Mouse (Mus musculus): ENCODE results near the gene Gopc. TPM values are rescaled to one million over a fixed set of nuclear protein-coding genes. Genes with fewer than 3 reads are reported as not detected.
"Not testable (repeated sequence)": the region's sequence is repeated elsewhere in the genome, so short reads cannot be mapped to it uniquely, and the experiment has no call there.

Gopc gene
- polyA plus RNA-seq, 1 experiment from 2014 or later, result 26.5 TPM

DNA sequence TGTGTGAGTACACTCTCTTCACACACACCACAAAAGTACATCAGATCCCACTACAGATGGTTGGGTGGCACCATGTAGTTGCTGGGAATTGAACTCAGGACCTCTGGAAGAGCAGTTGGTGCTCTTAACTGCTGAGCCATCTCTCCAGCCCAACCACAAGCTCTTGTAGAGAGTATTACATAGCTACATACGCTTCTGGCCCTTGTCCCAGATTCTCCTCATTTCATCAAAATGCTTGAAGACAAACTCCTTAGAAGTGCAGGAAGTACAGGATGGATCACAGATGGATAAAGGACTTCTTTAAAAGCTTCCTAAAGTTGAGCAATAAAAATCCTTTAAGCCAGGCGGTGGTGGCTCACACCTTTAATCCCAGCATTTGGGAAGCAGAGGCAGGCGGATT, 60.0 kb downstream of the Gopc start:
- Histone ChIP-seq H3K4me3 (no peak overlapping the region), H3K36me3 (replicated peaks) (no peaks in the 10 kb centered on the region; the same call in 1 of the 2 replicates), H3K9ac (no peak overlapping the region), H3K27me3 (replicated peaks) (no peaks in the 10 kb centered on the region), H3K9me3 (no peaks in the 10 kb centered on the region), H3K4me2 (no peak overlapping the region), H3K27ac (no peak overlapping the region), H3K4me1 (no peaks in the 10 kb centered on the region)
- no peak for ATAC-seq (replicated peaks)
- WGBS, result 91% methylated on average over 3 of the region's 3 CpGs

DNA sequence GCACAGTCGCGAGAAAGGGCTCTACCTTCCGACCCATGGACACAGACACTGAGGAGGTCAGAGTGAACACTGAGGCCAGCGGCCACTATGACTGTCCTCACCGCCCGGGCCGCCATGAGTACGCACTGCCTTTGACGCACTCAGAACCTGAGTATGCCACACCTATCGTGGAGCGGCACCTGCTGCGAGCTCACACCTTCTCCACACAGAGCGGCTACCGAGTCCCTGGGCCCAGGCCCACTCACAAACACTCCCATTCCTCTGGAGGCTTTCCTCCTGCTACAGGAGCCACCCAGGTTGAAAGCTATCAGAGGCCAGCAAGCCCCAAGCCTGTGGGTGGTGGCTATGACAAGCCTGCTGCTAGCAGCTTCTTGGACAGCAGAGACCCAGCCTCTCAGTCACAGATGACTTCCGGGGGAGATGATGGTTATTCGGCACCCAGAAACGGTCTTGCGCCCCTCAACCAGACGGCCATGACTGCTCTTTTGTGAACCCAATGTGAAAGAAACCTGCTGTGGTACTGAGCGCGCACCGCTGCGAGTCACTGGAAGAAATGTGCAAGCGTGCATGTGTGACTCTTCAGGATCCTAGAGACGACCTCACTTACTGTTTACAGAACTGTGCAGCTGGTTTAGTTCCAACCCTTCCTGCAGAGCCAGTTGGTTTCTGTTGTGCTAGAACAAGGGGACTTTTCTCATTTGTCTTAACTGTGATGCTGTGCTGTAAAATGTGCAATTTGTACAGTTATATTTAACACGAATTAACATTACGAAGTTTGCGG, 62.2 kb downstream of the Gopc start:
- H3K4me2 ChIP-seq, result no peak overlapping the region
- H3K9me3 ChIP-seq, result no peaks in the 10 kb centered on the region
- no peak overlapping the region for H3K4me3 ChIP-seq
- H3K36me3 ChIP-seq (replicated peaks), result no peaks in the 10 kb centered on the region; the same call in 1 of the 2 replicates
- no peak overlapping the region for H3K27ac ChIP-seq
- H3K9ac ChIP-seq, result no peak overlapping the region
- no peak for ATAC-seq (replicated peaks)
- no peaks in the 10 kb centered on the region for H3K4me1 ChIP-seq
- 95% methylated on average over 28 of the region's 28 CpGs for WGBS
- no peaks in the 10 kb centered on the region for H3K27me3 ChIP-seq (replicated peaks)

DNA sequence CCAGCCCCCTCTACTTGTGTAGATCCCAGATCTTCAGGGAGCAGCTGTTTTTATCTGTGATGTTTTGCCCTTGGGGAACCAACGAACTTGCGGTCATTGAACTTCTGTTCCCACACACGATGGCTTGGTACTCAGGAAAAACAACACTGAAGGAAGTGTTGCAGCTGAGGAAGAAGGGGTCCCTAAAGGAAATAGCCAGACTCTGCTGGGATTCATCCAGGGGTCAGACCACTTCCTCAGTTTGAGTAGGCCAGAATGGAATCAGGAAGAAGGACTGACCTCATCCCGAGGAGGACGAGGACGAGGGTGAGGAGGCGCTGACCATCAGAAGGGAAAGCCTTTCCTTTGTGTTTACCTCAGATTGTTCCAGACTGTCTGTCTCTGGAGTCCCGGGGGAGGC, 72.7 kb downstream of the Gopc start:
- Histone ChIP-seq H3K4me2 (no peak overlapping the region), H3K27me3 (replicated peaks) (no peaks in the 10 kb centered on the region), H3K9me3 (no peaks in the 10 kb centered on the region), H3K27ac (no peak overlapping the region), H3K36me3 (replicated peaks) (no peaks in the 10 kb centered on the region), H3K9ac (no peak overlapping the region), H3K4me3 (no peak overlapping the region), H3K4me1 (no peaks in the 10 kb centered on the region)
- no peak for ATAC-seq (replicated peaks)
- 86% methylated on average over 8 of the region's 8 CpGs for WGBS

DNA sequence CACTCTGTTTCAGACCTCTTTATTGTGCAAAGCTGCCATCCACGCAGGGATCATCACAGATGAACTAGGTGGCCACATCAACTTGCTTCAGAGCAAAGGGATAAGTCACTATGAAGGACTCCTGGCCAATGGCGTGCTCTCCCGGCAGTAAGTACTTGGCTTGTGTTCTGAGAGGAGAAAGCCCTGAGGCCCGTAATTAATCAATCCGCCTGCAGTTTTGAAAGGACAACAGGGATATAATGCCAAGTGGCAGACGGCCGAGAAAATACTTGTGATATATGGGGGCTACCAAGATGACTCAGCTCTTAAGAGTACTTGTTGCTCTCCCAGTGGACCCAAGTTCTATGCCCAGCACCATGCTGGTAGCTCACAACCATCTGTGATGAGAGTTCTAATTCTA, 77.3 kb downstream of the Gopc start:
- WGBS, result 78% methylated on average over 7 of the region's 7 CpGs

DNA sequence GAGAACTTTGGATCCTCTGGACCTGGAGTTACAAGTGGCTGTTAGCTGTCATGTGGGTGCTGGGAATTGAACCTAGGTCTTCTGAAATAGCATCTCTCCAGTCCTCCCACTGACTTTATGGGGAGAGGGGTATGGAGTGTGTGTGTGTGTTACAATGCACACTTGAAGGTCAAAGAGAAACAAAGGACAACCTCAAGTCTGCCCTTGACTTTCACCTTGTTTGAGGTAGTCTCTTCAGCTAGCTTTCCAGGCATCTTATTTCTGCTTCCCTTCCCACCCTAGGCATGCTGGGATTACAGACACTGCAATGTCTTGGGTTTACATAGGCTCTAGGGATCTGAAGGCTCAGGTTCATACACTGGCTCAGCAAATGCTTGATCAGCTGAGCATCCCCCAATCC, 79.7 kb downstream of the Gopc start:
- Histone ChIP-seq H3K4me2 (no peak overlapping the region), H3K27me3 (replicated peaks) (no peaks in the 10 kb centered on the region), H3K27ac (no peak overlapping the region), H3K4me3 (no peak overlapping the region), H3K9me3 (no peaks in the 10 kb centered on the region), H3K4me1 (no peaks in the 10 kb centered on the region), H3K9ac (no peak overlapping the region), H3K36me3 (replicated peaks) (no peaks in the 10 kb centered on the region)
- ATAC-seq (replicated peaks), result no peak

More for the DNA sequence above, 77.3 kb downstream of the Gopc start:
- Histone ChIP-seq H3K4me1 (no peaks in the 10 kb centered on the region), H3K4me2 (no peak overlapping the region), H3K9ac (no peak overlapping the region), H3K27me3 (replicated peaks) (no peaks in the 10 kb centered on the region), H3K4me3 (no peak overlapping the region), H3K27ac (no peak overlapping the region), H3K36me3 (replicated peaks) (no peaks in the 10 kb centered on the region), H3K9me3 (no peaks in the 10 kb centered on the region)
- ATAC-seq (replicated peaks), result no peak

DNA sequence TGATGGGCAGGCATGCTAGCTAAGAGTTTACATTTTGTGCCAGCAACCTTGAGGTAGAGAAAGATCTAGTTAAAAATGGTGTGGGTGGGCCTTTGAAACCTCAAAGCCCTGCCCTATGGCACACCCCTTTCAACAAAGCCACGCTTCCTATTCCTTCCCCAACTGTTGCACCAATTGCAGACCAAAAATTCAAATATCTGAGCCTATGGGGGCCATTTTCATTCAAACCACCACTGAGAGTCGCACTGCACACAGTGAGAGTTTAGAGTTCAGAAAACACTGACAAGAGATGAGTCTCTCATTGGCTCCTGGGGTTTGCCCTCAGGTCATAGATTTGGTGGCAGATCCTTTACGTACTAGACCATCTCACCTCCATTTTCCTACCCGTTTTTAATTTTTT, 80.2 kb downstream of the Gopc start:
- 96% methylated on average over 4 of the region's 4 CpGs for WGBS
- Histone ChIP-seq H3K4me3 (no peak overlapping the region), H3K27me3 (replicated peaks) (no peaks in the 10 kb centered on the region), H3K9me3 (no peaks in the 10 kb centered on the region), H3K27ac (no peak overlapping the region), H3K36me3 (replicated peaks) (no peaks in the 10 kb centered on the region), H3K4me2 (no peak overlapping the region), H3K4me1 (no peaks in the 10 kb centered on the region), H3K9ac (no peak overlapping the region)
- ATAC-seq (replicated peaks), result no peak

DNA sequence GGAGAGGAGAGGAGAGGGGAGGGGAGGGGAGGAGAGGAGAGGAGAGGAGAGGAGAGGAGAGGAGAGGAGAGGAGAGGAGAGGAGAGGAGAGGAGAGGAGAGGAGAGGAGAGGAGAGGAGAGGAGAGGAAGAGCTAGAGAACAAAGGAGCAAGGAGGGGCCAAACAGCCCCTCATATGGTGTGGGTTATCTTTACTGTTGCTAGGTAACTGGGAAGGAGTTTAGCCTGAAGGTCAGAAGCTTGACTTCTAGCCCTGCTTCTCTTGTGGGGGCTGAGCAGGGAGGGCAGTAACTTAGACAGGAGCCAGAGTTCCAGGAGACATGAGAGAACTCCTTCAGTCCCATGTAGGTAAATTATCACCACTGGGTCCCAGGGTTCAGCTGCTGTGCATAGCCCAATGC, 83.4 kb downstream of the Gopc start:
- H3K9ac ChIP-seq; H3K4me1 ChIP-seq; H3K4me2 ChIP-seq; H3K4me3 ChIP-seq; H3K36me3 ChIP-seq (replicated peaks); H3K27me3 ChIP-seq (replicated peaks); H3K27ac ChIP-seq; ATAC-seq (replicated peaks); H3K9me3 ChIP-seq: not testable (repeated sequence)

DNA sequence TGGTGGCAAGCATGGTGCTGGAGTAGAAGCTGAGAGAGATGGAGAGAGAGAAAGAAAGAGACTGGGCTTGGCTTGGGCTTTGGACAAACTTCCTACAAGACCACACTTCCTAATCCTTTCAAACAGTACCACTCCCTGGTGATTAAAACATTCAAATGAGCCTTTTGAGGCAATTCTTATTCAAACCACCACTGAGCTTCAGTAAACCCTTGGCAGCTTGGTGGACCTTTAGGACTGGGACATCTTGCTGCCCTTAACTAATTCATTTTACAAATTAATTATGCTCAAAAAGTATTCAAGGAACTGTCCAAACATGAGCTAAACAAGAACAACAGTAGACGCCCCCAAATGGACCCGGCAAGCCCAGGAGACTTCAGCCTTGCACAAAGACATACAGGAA, 86.0 kb downstream of the Gopc start:
- Histone ChIP-seq H3K27ac (no peak overlapping the region), H3K9ac (no peak overlapping the region), H3K4me3 (no peak overlapping the region), H3K36me3 (replicated peaks) (no peaks in the 10 kb centered on the region), H3K27me3 (replicated peaks) (no peaks in the 10 kb centered on the region), H3K4me1 (no peaks in the 10 kb centered on the region), H3K4me2 (no peak overlapping the region), H3K9me3 (no peaks in the 10 kb centered on the region)
- ATAC-seq (replicated peaks), result no peak
- WGBS, result 86% methylated on average over 2 of the region's 2 CpGs

DNA sequence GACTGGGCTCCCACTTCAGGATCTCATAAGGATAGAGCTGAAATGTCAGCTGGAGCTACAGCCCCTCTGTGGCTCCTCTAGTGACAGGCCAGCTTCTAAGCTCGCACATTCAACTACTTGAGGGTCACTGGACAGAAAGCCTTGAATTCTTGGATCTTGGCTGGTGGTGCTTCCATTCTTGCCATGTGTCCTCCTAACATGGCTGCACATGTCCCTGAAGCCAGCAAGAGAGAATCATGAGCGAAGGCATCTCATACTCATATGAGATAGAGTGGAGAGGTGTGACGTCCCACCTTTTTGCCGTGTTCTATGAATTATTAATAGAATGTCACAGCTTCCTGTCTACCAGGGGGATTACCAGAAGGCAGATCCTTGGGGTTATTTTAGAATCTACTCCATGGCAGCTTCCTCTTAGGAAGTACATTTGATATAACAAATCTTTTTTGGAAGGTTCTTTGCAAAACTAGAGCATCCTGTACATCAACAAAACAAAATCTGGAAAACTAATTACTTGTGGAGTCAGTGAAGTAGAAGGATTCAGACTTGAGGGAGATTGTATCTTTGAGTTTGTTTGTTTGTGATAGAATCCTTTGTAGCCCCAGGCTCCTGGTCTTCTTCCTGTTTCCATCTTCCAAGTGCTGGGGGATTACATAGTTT, 87.9 kb downstream of the Gopc start:
- H3K9me3 ChIP-seq, result no peaks in the 10 kb centered on the region
- H3K4me2 ChIP-seq, result no peak overlapping the region
- H3K4me3 ChIP-seq, result no peak overlapping the region
- H3K4me1 ChIP-seq, result no peaks in the 10 kb centered on the region
- H3K9ac ChIP-seq, result no peak overlapping the region
- no peaks in the 10 kb centered on the region for H3K36me3 ChIP-seq (replicated peaks)
- H3K27ac ChIP-seq, result no peak overlapping the region
- H3K27me3 ChIP-seq (replicated peaks), result no peaks in the 10 kb centered on the region
- ATAC-seq (replicated peaks), result no peak
- WGBS, result 87% methylated on average over 4 of the region's 4 CpGs

DNA sequence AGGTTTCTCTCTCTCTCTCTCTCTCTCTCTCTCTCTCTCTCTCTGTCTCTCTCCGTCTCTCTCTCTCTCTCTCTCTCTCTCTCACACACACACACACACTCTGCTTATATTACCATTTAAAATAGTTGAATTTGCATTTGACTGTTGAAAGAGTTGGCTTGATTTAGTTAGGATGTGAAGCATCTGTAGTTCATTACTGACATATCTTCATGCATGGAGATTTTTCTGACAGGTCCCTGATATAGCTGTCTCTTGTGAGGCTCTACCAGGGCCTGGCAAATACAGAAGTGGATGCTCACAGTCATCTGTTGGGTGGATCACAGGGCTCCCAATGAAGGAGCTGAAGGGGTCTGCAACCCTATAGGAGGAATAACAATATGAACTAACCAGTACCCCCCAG, 89.5 kb downstream of the Gopc start:
- not testable (repeated sequence) for H3K9me3 ChIP-seq; H3K4me2 ChIP-seq; H3K4me1 ChIP-seq; H3K27ac ChIP-seq; H3K4me3 ChIP-seq; H3K9ac ChIP-seq; H3K27me3 ChIP-seq (replicated peaks); H3K36me3 ChIP-seq (replicated peaks)
- ATAC-seq (replicated peaks), result 0 out of 2 replicates have a peak, but pooled peaks have one; percentile 48
- 53% methylated on average over 1 of the region's 1 CpGs for WGBS

DNA sequence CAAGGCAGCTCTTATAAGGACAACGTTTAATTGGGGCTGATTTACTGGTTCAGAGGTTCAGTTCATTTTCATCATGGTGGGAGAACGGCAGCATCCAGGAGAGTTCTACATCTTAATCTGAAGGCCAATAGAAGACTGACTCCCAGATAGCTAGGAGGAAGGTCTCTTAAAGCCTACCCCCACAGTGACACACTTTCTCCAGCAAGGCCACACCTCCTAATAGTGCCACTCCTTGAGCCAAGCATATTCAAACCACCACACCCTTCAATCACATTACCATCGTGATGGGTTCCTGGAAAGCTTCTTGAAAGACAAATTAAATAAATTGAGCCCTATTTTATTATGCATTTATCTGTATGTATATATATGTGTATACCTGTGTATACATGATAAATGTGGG, 92.7 kb downstream of the Gopc start:
- no peak for ATAC-seq (replicated peaks)

DNA sequence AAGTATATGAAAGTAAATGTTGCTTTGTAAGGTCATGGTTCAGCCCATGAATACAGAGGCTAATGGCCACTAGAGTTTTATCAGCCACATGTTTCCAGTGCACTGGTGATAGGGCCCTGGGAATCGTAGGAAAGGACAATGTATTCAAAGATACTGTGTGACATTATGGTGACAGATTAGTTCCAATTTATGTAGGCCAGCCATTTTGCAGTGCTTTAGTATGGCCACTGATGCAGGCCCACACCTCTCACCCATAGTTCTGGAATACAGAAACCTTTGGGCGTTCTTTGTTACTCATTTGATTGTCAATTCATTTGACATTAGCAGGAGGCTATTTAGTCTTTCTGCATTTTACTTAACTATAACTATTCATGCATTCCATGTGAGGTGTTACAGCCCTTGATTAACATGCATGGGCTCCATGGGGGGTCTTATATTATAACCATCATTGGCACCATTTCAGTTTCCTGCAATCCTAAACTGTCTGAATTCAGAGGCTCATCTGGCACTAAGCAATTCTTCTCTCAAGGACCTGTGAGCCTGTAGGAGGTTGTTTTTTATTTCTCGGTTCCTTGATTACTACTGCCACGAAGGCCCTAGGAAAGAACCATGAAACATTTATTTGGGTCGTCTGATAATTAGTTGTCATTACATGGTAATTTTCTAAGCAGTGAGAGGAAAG, 93.9 kb downstream of the Gopc start:
- Histone ChIP-seq H3K27me3 (replicated peaks) (no peaks in the 10 kb centered on the region), H3K9ac (no peak overlapping the region), H3K27ac (no peak overlapping the region), H3K4me3 (no peak overlapping the region), H3K36me3 (replicated peaks) (no peaks in the 10 kb centered on the region), H3K9me3 (no peaks in the 10 kb centered on the region), H3K4me1 (no peaks in the 10 kb centered on the region), H3K4me2 (no peak overlapping the region)
- 70% methylated on average over 5 of the region's 5 CpGs for WGBS
- no peak for ATAC-seq (replicated peaks)

More for the DNA sequence above, 92.7 kb downstream of the Gopc start:
- no peak overlapping the region for H3K4me3 ChIP-seq
- no peak overlapping the region for H3K9ac ChIP-seq
- H3K4me2 ChIP-seq, result no peak overlapping the region
- H3K36me3 ChIP-seq (replicated peaks), result no peaks in the 10 kb centered on the region
- no peaks in the 10 kb centered on the region for H3K4me1 ChIP-seq
- 91% methylated on average over 3 of the region's 3 CpGs for WGBS
- H3K27me3 ChIP-seq (replicated peaks), result no peaks in the 10 kb centered on the region
- no peaks in the 10 kb centered on the region for H3K9me3 ChIP-seq
- no peak overlapping the region for H3K27ac ChIP-seq

Measured in midbrain, embryonic 15.5 days (tissue).